Mouse (Mus musculus): Measurements from ENCODE around the gene Parp11. TPM values are rescaled to one million over a fixed set of nuclear protein-coding genes. Genes with fewer than 3 reads are reported as not detected.

The Parp11 gene
- polyA plus RNA-seq, 1 experiment from 2014 or later = 10.6 TPM

DNA sequence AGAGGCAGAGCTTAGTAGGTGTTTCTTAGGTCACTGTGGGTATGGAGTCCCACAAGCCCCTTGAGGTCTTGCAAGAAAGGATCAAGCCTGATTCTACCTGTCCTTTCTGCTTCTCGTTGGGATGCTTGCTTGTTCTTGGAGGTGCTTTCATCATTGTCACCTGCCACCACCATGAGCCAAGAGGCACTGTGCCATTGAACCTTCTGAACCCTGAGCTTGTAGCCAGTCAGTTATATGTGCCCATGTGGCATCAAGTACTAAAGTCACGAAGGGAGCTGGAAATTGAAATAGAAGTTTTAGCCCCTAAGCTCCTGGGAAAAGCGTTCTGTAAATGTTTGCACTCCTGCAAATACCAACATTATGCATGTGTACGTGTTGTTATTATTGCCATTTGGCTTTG, 14.9 kb downstream of the Parp11 start:
- no peak overlapping the region for H3K4me3 ChIP-seq (ENCODE audit: low read depth, low read length)
- no peak for DNase-seq (ENCODE audit: low spot score)
- H3K4me2 ChIP-seq (replicated peaks; ENCODE audit: low read depth, low read length) = no peak overlapping the region
- no peaks in the 10 kb centered on the region for H3K9me3 ChIP-seq (ENCODE audit: low read length)
- TF ChIP-seq CTCF (IDR thresholded peaks at IDR 0.05) (no peak), EP300 (IDR thresholded peaks at IDR 0.05) (no peak)
- 87% methylated on average over 4 of the region's 4 CpGs for WGBS
- H3K36me3 ChIP-seq (ENCODE audit: insufficient read depth, low read length) = no peaks in the 10 kb centered on the region
- H3K4me1 ChIP-seq (ENCODE audit: insufficient read depth, low read depth, low read length) = no peaks in the 10 kb centered on the region
- no peak for ATAC-seq
- no peak overlapping the region for H3K9ac ChIP-seq (replicated peaks; ENCODE audit: low read depth)
- no peaks in the 10 kb centered on the region for H3K27me3 ChIP-seq (replicated peaks; ENCODE audit: insufficient read depth, low read length)
- H3K27ac ChIP-seq (ENCODE audit: low read length) = no peak overlapping the region

GRCm38 (mm10) chr6:127462251-127462650, 15.6 kb downstream of the Parp11 start:
- Histone ChIP-seq H3K9me3 (ENCODE audit: low read length) (no peaks in the 10 kb centered on the region), H3K4me2 (replicated peaks; ENCODE audit: low read depth, low read length) (no peak overlapping the region), H3K4me3 (ENCODE audit: low read depth, low read length) (no peak overlapping the region), H3K36me3 (ENCODE audit: insufficient read depth, low read length) (no peaks in the 10 kb centered on the region), H3K27ac (ENCODE audit: low read length) (no peak overlapping the region), H3K9ac (replicated peaks; ENCODE audit: low read depth) (no peak overlapping the region), H3K4me1 (ENCODE audit: insufficient read depth, low read depth, low read length) (no peaks in the 10 kb centered on the region), H3K27me3 (replicated peaks; ENCODE audit: insufficient read depth, low read length) (no peaks in the 10 kb centered on the region)
- ATAC-seq = no peak
- no peak for DNase-seq (ENCODE audit: low spot score)
- TF ChIP-seq EP300 (IDR thresholded peaks at IDR 0.05) (no peak), CTCF (IDR thresholded peaks at IDR 0.05) (no peak)
- WGBS = 91% methylated on average over 6 of the region's 6 CpGs

- no peaks in the 10 kb centered on the region for H3K27me3 ChIP-seq (replicated peaks; ENCODE audit: insufficient read depth, low read length)
- no peaks in the 10 kb centered on the region for H3K9me3 ChIP-seq (ENCODE audit: low read length)
- no peaks in the 10 kb centered on the region for H3K36me3 ChIP-seq (ENCODE audit: insufficient read depth, low read length)
- no peak overlapping the region for H3K9ac ChIP-seq (replicated peaks; ENCODE audit: low read depth)
- H3K4me3 ChIP-seq (ENCODE audit: low read depth, low read length) = no peak overlapping the region
- 54% methylated on average over 21 of the region's 21 CpGs for WGBS
- TF ChIP-seq EP300 (IDR thresholded peaks at IDR 0.05) = no peak
- no peak for TF ChIP-seq CTCF (IDR thresholded peaks at IDR 0.05)
- DNase-seq (ENCODE audit: low spot score) (no peak), ATAC-seq (no peak)
- H3K27ac ChIP-seq (ENCODE audit: low read length) = no peak overlapping the region
- no peak overlapping the region for H3K4me2 ChIP-seq (replicated peaks; ENCODE audit: low read depth, low read length)
- H3K4me1 ChIP-seq (ENCODE audit: insufficient read depth, low read depth, low read length) = no peaks in the 10 kb centered on the region
Observed at GRCm38 (mm10) chr6:127463273-127464001, 16.8 kb downstream of the Parp11 start.

DNA sequence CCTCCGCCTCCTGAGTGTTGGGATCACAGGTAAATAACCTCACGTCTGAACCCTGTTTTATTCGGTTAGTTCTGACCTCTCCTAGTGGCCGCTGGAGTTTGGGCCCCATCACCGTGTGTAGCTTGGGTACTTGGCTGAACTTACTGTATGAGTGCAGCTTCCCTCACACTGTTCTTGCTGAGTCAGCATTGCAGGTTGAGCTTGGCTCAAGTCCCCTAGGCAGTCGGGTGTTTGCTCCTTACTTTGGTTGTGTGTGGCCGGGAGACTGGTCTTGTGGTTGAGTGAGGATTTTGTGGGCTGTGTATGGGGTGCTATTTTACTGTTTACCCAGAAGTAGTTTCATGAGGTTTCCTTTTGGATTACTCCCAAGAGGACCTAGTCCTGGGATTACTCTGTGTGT, 17.9 kb downstream of the Parp11 start:
- Histone ChIP-seq H3K36me3 (ENCODE audit: insufficient read depth, low read length) (no peaks in the 10 kb centered on the region), H3K4me1 (ENCODE audit: insufficient read depth, low read depth, low read length) (no peaks in the 10 kb centered on the region), H3K4me3 (ENCODE audit: low read depth, low read length) (no peak overlapping the region), H3K9ac (replicated peaks; ENCODE audit: low read depth) (no peak overlapping the region), H3K27me3 (replicated peaks; ENCODE audit: insufficient read depth, low read length) (no peaks in the 10 kb centered on the region), H3K9me3 (ENCODE audit: low read length) (no peaks in the 10 kb centered on the region), H3K27ac (ENCODE audit: low read length) (no peak overlapping the region), H3K4me2 (replicated peaks; ENCODE audit: low read depth, low read length) (no peak overlapping the region)
- no peak for ATAC-seq
- 74% methylated on average over 7 of the region's 7 CpGs for WGBS
- DNase-seq (ENCODE audit: low spot score) = no peak
- no peak for TF ChIP-seq CTCF (IDR thresholded peaks at IDR 0.05)
- no peak for TF ChIP-seq EP300 (IDR thresholded peaks at IDR 0.05)

DNA sequence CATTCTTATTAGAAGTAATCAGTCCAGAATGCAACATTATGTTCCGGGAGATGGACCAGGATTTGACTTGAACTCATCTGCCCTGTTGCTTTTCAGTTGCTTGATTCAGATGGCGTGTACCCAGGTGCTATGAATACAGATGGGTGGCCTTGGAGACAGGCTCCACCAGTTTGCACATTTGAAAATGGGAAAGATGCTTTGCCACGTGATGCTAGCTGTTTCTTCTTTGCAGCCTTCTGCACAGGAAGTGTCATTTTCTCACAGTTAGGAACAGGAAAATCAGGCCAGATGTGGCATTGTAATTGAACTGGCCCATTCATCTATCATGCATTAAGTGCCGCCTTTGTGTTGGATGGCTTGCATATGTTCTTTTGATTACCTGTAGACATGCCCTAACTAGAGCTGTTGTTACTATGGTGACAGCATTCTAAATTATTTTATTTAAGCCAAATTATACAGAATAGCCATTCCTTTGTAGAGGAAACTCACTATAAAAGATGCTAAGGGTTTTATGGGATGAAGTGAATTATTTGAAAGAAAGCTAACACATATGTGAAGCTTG, 20.2 kb downstream of the Parp11 start:
- H3K9ac ChIP-seq (replicated peaks; ENCODE audit: low read depth) = no peak overlapping the region
- no peak for DNase-seq (ENCODE audit: low spot score)
- no peak for ATAC-seq
- no peaks in the 10 kb centered on the region for H3K36me3 ChIP-seq (ENCODE audit: insufficient read depth, low read length)
- no peaks in the 10 kb centered on the region for H3K9me3 ChIP-seq (ENCODE audit: low read length)
- no peaks in the 10 kb centered on the region for H3K4me1 ChIP-seq (ENCODE audit: insufficient read depth, low read depth, low read length)
- H3K4me2 ChIP-seq (replicated peaks; ENCODE audit: low read depth, low read length) = no peak overlapping the region
- H3K27me3 ChIP-seq (replicated peaks; ENCODE audit: insufficient read depth, low read length) = no peaks in the 10 kb centered on the region
- TF ChIP-seq EP300 (IDR thresholded peaks at IDR 0.05) = no peak
- no peak for TF ChIP-seq CTCF (IDR thresholded peaks at IDR 0.05)
- no peak overlapping the region for H3K4me3 ChIP-seq (ENCODE audit: low read depth, low read length)
- H3K27ac ChIP-seq (ENCODE audit: low read length) = no peak overlapping the region
- WGBS = 78% methylated on average over 4 of the region's 4 CpGs

DNA sequence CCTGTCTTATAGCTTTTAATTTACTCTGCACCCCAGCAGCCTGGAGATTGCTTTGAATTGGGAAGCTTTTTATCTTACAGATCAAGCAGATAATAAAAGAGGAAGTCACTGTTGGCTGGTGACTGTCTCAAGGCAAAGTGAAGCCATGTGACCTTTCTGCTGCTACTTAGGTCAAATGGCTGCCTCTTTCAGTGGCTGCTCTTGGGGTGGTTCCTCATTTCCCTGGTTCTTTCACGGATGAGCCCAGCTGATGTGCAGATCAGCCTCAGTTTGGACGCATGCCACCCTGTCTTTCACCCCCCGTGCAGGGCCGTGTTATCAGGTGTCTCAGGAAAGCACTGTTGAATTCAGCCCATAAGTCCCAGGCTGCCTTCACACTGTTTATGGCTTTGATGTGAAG, 25.4 kb downstream of the Parp11 start:
- H3K27me3 ChIP-seq (replicated peaks; ENCODE audit: insufficient read depth, low read length) = no peaks in the 10 kb centered on the region
- H3K4me2 ChIP-seq (replicated peaks; ENCODE audit: low read depth, low read length) = no peak overlapping the region
- H3K27ac ChIP-seq (ENCODE audit: low read length) = no peak overlapping the region
- TF ChIP-seq CTCF (IDR thresholded peaks at IDR 0.05) (no peak), EP300 (IDR thresholded peaks at IDR 0.05) (no peak)
- no peak overlapping the region for H3K4me3 ChIP-seq (ENCODE audit: low read depth, low read length)
- H3K4me1 ChIP-seq (ENCODE audit: insufficient read depth, low read depth, low read length) = no peaks in the 10 kb centered on the region
- DNase-seq (ENCODE audit: low spot score) (no peak), ATAC-seq (no peak)
- H3K36me3 ChIP-seq (ENCODE audit: insufficient read depth, low read length) = 0 out of 2 replicates have a peak, but pooled peaks cover 5% of the 10 kb centered on the region
- H3K9ac ChIP-seq (replicated peaks; ENCODE audit: low read depth) = no peak overlapping the region
- H3K9me3 ChIP-seq (ENCODE audit: low read length) = no peaks in the 10 kb centered on the region
- WGBS = 52% methylated on average over 4 of the region's 4 CpGs

Data from lung, postnatal 0 days (tissue).